Mouse (Mus musculus) testis, adult 2 months (tissue): ENCODE measurements around the gene Idi1. TPM values are rescaled to one million over a fixed set of nuclear protein-coding genes. Genes with fewer than 3 reads are reported as not detected.
"Not testable (repeated sequence)": the region's sequence is repeated elsewhere in the genome, so short reads cannot be mapped to it uniquely, and the experiment has no call there.

Experiments used
- H3K27ac ChIP-seq: fragments of 200-500 bp; 2 replicates; pipeline ENCODE4 v1.5.1; 2012; ENCODE audit warnings: low read depth, low read length; ENCODE audit not compliant: control insufficient read depth, insufficient read depth
- H3K27me3 ChIP-seq: fragments of 200-500 bp; 2 replicates; pipeline ENCODE4 v1.6.1; 2012; ENCODE audit warnings: mild to moderate bottlenecking, low read length, moderate library complexity; ENCODE audit not compliant: control insufficient read depth, insufficient read depth
- H3K36me3 ChIP-seq: fragments of 200-500 bp; 2 replicates; pipeline ENCODE4 v1.6.1; 2012; ENCODE audit warnings: mild to moderate bottlenecking, low read length; ENCODE audit not compliant: control insufficient read depth, insufficient read depth
- H3K4me1 ChIP-seq: fragments of 200-500 bp; 2 replicates; pipeline ENCODE4 v1.6.1; 2012; ENCODE audit warnings: low read length; ENCODE audit not compliant: control insufficient read depth, insufficient read depth
- H3K4me3 ChIP-seq: fragments of 200-500 bp; 2 replicates; pipeline ENCODE4 v1.5.1; 2012; ENCODE audit warnings: low read depth, mild to moderate bottlenecking, low read length, moderate library complexity, mixed read lengths; ENCODE audit not compliant: control insufficient read depth
- CTCF ChIP-seq: fragments of 200-500 bp; IDR thresholded peaks from 2 replicates; pipeline ENCODE4 v1.5.1; 2012; ENCODE audit warnings: low read depth, mild to moderate bottlenecking, inconsistent platforms, low read length, moderate library complexity; ENCODE audit not compliant: control insufficient read depth, insufficient read depth, insufficient replicate concordance
- POLR2A ChIP-seq: fragments of 200-500 bp; IDR thresholded peaks from 2 replicates; pipeline ENCODE4 v1.6.1; 2012; ENCODE audit warnings: low read depth, mild to moderate bottlenecking, inconsistent platforms, low read length, moderate library complexity; ENCODE audit not compliant: control insufficient read depth
- polyA plus RNA-seq: library from polyadenylated mRNA; depleted of rRNA; stranded (reverse); fragments of >200 nt; gene quantifications from 2 replicates; pipeline ENCODE4 v1.2.3, GENCODE M21; 2012; rRNA removed

The Idi1 gene
- polyA plus RNA-seq, 1 experiment: 22.6 TPM

GRCm38 (mm10) chr13:8888603-8889002 lies 3.3 kb downstream of the Idi1 start:
- TF ChIP-seq CTCF (no peak), POLR2A (no peak)
- H3K4me3 ChIP-seq: no peak overlapping the region
- H3K27me3 ChIP-seq: no peaks in the 10 kb centered on the region
- H3K27ac ChIP-seq: no peak overlapping the region
- no peaks in the 10 kb centered on the region; the same call in 1 of the 2 replicates for H3K36me3 ChIP-seq
- H3K4me1 ChIP-seq: no peaks in the 10 kb centered on the region

- H3K4me1 ChIP-seq, H3K27me3 ChIP-seq, H3K4me3 ChIP-seq, H3K36me3 ChIP-seq, H3K27ac ChIP-seq: not testable (repeated sequence)
Measured at GRCm38 (mm10) chr13:8905986-8906385, 20.7 kb downstream of the Idi1 start.

GRCm38 (mm10) chr13:8913890-8914289 lies 28.6 kb downstream of the Idi1 start:
- H3K4me1 ChIP-seq, H3K36me3 ChIP-seq, H3K27me3 ChIP-seq, H3K4me3 ChIP-seq, H3K27ac ChIP-seq: not testable (repeated sequence)

GRCm38 (mm10) chr13:8933499-8933898 lies 48.2 kb downstream of the Idi1 start:
- Histone ChIP-seq H3K27ac (no peak overlapping the region), H3K4me1 (no peaks in the 10 kb centered on the region)
- no peak for TF ChIP-seq POLR2A
- no peak for TF ChIP-seq CTCF

GRCm38 (mm10) chr13:8937611-8938140 lies 52.4 kb downstream of the Idi1 start:
- not testable (repeated sequence) for H3K27ac ChIP-seq, H3K36me3 ChIP-seq, H3K4me1 ChIP-seq, H3K27me3 ChIP-seq, H3K4me3 ChIP-seq

More at GRCm38 (mm10) chr13:8933499-8933898, 48.2 kb downstream of the Idi1 start:
- Histone ChIP-seq H3K27me3 (no peaks in the 10 kb centered on the region), H3K36me3 (no peaks in the 10 kb centered on the region), H3K4me3 (no peak overlapping the region)

- not testable (repeated sequence) for H3K4me3 ChIP-seq, H3K27me3 ChIP-seq, H3K4me1 ChIP-seq, H3K36me3 ChIP-seq, H3K27ac ChIP-seq
Measured at GRCm38 (mm10) chr13:8941110-8941509, 55.8 kb downstream of the Idi1 start.

- H3K4me1 ChIP-seq, H3K36me3 ChIP-seq, H3K4me3 ChIP-seq, H3K27ac ChIP-seq, H3K27me3 ChIP-seq: not testable (repeated sequence)
Measured at GRCm38 (mm10) chr13:8941701-8942100, 56.4 kb downstream of the Idi1 start.

Other genes with a start within 250 kb of the Idi1 start
- gene Wdr37, start 13.6 kb upstream of the Idi1 start, polyA plus RNA-seq: 28.7 and 39.0 TPM in 2 replicates
- gene Gm9745, start 62.7 kb downstream of the Idi1 start, polyA plus RNA-seq: 0.17 TPM in 1 of 2 replicates, not detected in the other
- gene Idi2, start 67.4 kb downstream of the Idi1 start, polyA plus RNA-seq: not detected in 2 replicates
- 9.9 and 11.1 TPM in 2 replicates for gene Gtpbp4, start 110.6 kb downstream of the Idi1 start, polyA plus RNA-seq
- gene Larp4b, start 208.4 kb downstream of the Idi1 start, polyA plus RNA-seq: 9.8 and 10.6 TPM in 2 replicates